Mouse (Mus musculus): ENCODE data around the gene Mmp21. TPM values are rescaled to one million over a fixed set of nuclear protein-coding genes. Genes with fewer than 3 reads are reported as not detected.

The Mmp21 gene
- polyA plus RNA-seq, 1 experiment = not detected

GRCm38 (mm10) chr7:133720616-133721015 lies 40.8 kb upstream of the Mmp21 start:
- Histone ChIP-seq H3K27me3 (ENCODE audit: control insufficient read depth, insufficient read depth, insufficient read length) (no peaks in the 10 kb centered on the region), H3K4me2 (ENCODE audit: low read depth) (no peak overlapping the region)
- TF ChIP-seq E2F4 (IDR thresholded peaks at IDR 0.05; ENCODE audit: insufficient read depth) (no peak), MYOD1 (IDR thresholded peaks at IDR 0.05; ENCODE audit: control insufficient read depth in 1 of 3, insufficient read length in 2 of 3, low read depth in 2 of 3) (no peak), REST (IDR thresholded peaks at IDR 0.05; ENCODE audit: insufficient read depth, insufficient read length) (no peak)

GRCm38 (mm10) chr7:133718580-133718979 lies 38.7 kb upstream of the Mmp21 start:
- Histone ChIP-seq H3ac (ENCODE audit: control insufficient read depth, insufficient read length) (no peak overlapping the region), H3K79me2 (ENCODE audit: control insufficient read depth, insufficient read depth) (no peaks in the 10 kb centered on the region), H3K27me3 (ENCODE audit: control insufficient read depth, insufficient read depth, insufficient read length) (no peaks in the 10 kb centered on the region), H3K36me3 (ENCODE audit: control insufficient read depth, insufficient read depth) (peaks cover 57% of the 10 kb centered on the region), H3K4me3 (no peak overlapping the region), H3K4me2 (ENCODE audit: low read depth) (no peak overlapping the region)
- TF ChIP-seq CEBPB (IDR thresholded peaks at IDR 0.05; ENCODE audit: insufficient read depth, poor library complexity, severe bottlenecking) = no peak
- TF ChIP-seq USF1 (IDR thresholded peaks at IDR 0.05; ENCODE audit: low read depth) = peak; percentile 49

More at GRCm38 (mm10) chr7:133720616-133721015, 40.8 kb upstream of the Mmp21 start:
- no peaks in the 10 kb centered on the region for H3K79me2 ChIP-seq (ENCODE audit: control insufficient read depth, insufficient read depth)
- H3K36me3 ChIP-seq (ENCODE audit: control insufficient read depth, insufficient read depth) = peaks cover 39% of the 10 kb centered on the region
- H3ac ChIP-seq (ENCODE audit: control insufficient read depth, insufficient read length) = no peak overlapping the region
- H3K4me3 ChIP-seq = no peak overlapping the region

GRCm38 (mm10) chr7:133715387-133715786 lies 35.5 kb upstream of the Mmp21 start:
- no peak overlapping the region for H3ac ChIP-seq (ENCODE audit: control insufficient read depth, insufficient read length)
- no peak overlapping the region for H3K4me3 ChIP-seq
- no peaks in the 10 kb centered on the region for H3K27me3 ChIP-seq (ENCODE audit: control insufficient read depth, insufficient read depth, insufficient read length)
- H3K36me3 ChIP-seq (ENCODE audit: control insufficient read depth, insufficient read depth) = peaks cover 47% of the 10 kb centered on the region
- H3K79me2 ChIP-seq (ENCODE audit: control insufficient read depth, insufficient read depth) = peaks cover 7% of the 10 kb centered on the region
- no peak overlapping the region for H3K4me2 ChIP-seq (ENCODE audit: low read depth)
- TF ChIP-seq TCF12 (IDR thresholded peaks at IDR 0.05; ENCODE audit: insufficient read depth, poor library complexity, severe bottlenecking) = no peak

GRCm38 (mm10) chr7:133707301-133707700 lies 27.4 kb upstream of the Mmp21 start:
- no peak overlapping the region for H3K4me2 ChIP-seq (ENCODE audit: low read depth)
- H3K4me3 ChIP-seq = no peak overlapping the region
- H3K79me2 ChIP-seq (ENCODE audit: control insufficient read depth, insufficient read depth) = peaks cover 24% of the 10 kb centered on the region
- peaks cover 5% of the 10 kb centered on the region for H3K36me3 ChIP-seq (ENCODE audit: control insufficient read depth, insufficient read depth)
- H3K27me3 ChIP-seq (ENCODE audit: control insufficient read depth, insufficient read depth, insufficient read length) = no peaks in the 10 kb centered on the region
- TF ChIP-seq MYOD1 (IDR thresholded peaks at IDR 0.05; ENCODE audit: control insufficient read depth in 1 of 3, insufficient read length in 2 of 3, low read depth in 2 of 3) (no peak), E2F4 (IDR thresholded peaks at IDR 0.05; ENCODE audit: insufficient read depth) (no peak), POLR2A (IDR thresholded peaks at IDR 0.05; ENCODE audit: insufficient read length, low read depth) (no peak), SRF (IDR thresholded peaks at IDR 0.05; ENCODE audit: control insufficient read depth, insufficient read length, low read depth) (no peak), TCF3 (IDR thresholded peaks at IDR 0.05; ENCODE audit: insufficient read length, low read depth) (no peak), CEBPB (IDR thresholded peaks at IDR 0.05; ENCODE audit: insufficient read depth, poor library complexity, severe bottlenecking) (no peak), REST (IDR thresholded peaks at IDR 0.05; ENCODE audit: insufficient read depth, insufficient read length) (no peak), USF1 (IDR thresholded peaks at IDR 0.05; ENCODE audit: low read depth) (no peak), TCF12 (IDR thresholded peaks at IDR 0.05; ENCODE audit: insufficient read depth, poor library complexity, severe bottlenecking) (no peak), POLR2AphosphoS2 (IDR thresholded peaks at IDR 0.05; ENCODE audit: insufficient read length, low read depth) (no peak), MYOG (IDR thresholded peaks at IDR 0.05; ENCODE audit: control insufficient read depth in 1 of 3, insufficient read depth in 1 of 3, insufficient read length in 2 of 3, low read depth in 2 of 3) (no peak), MAX (IDR thresholded peaks at IDR 0.05; ENCODE audit: low read depth) (no peak)
- no peak overlapping the region for H3ac ChIP-seq (ENCODE audit: control insufficient read depth, insufficient read length)

GRCm38 (mm10) chr7:133703906-133704305 lies 24.0 kb upstream of the Mmp21 start:
- TF ChIP-seq TCF3 (IDR thresholded peaks at IDR 0.05; ENCODE audit: insufficient read length, low read depth) (no peak), USF1 (IDR thresholded peaks at IDR 0.05; ENCODE audit: low read depth) (no peak), CEBPB (IDR thresholded peaks at IDR 0.05; ENCODE audit: insufficient read depth, poor library complexity, severe bottlenecking) (no peak), POLR2AphosphoS2 (IDR thresholded peaks at IDR 0.05; ENCODE audit: insufficient read length, low read depth) (no peak), SRF (IDR thresholded peaks at IDR 0.05; ENCODE audit: control insufficient read depth, insufficient read length, low read depth) (no peak)
- Histone ChIP-seq H3ac (ENCODE audit: control insufficient read depth, insufficient read length) (no peak overlapping the region), H3K36me3 (ENCODE audit: control insufficient read depth, insufficient read depth) (no peaks in the 10 kb centered on the region), H3K79me2 (ENCODE audit: control insufficient read depth, insufficient read depth) (peaks cover 7% of the 10 kb centered on the region), H3K4me2 (ENCODE audit: low read depth) (no peak overlapping the region), H3K27me3 (ENCODE audit: control insufficient read depth, insufficient read depth, insufficient read length) (no peaks in the 10 kb centered on the region), H3K4me3 (no peak overlapping the region)

- TF ChIP-seq SRF (IDR thresholded peaks at IDR 0.05; ENCODE audit: control insufficient read depth, insufficient read length, low read depth) (no peak), TCF3 (IDR thresholded peaks at IDR 0.05; ENCODE audit: insufficient read length, low read depth) (no peak), POLR2AphosphoS2 (IDR thresholded peaks at IDR 0.05; ENCODE audit: insufficient read length, low read depth) (no peak), E2F4 (IDR thresholded peaks at IDR 0.05; ENCODE audit: insufficient read depth) (no peak), MAX (IDR thresholded peaks at IDR 0.05; ENCODE audit: low read depth) (no peak), MYOG (IDR thresholded peaks at IDR 0.05; ENCODE audit: control insufficient read depth in 1 of 3, insufficient read depth in 1 of 3, insufficient read length in 2 of 3, low read depth in 2 of 3) (no peak)
- no peak overlapping the region for H3K4me2 ChIP-seq (ENCODE audit: low read depth)
- no peak overlapping the region for H3ac ChIP-seq (ENCODE audit: control insufficient read depth, insufficient read length)
- no peaks in the 10 kb centered on the region for H3K27me3 ChIP-seq (ENCODE audit: control insufficient read depth, insufficient read depth, insufficient read length)
- no peak overlapping the region for H3K4me3 ChIP-seq
- no peaks in the 10 kb centered on the region for H3K36me3 ChIP-seq (ENCODE audit: control insufficient read depth, insufficient read depth)
- H3K79me2 ChIP-seq (ENCODE audit: control insufficient read depth, insufficient read depth) = no peaks in the 10 kb centered on the region
Measured at GRCm38 (mm10) chr7:133702333-133702732, 22.5 kb upstream of the Mmp21 start.
